Mouse (Mus musculus) adrenal gland, postnatal 36 days (tissue): ENCODE data around the gene Bach1. TPM values are rescaled to one million over a fixed set of nuclear protein-coding genes. Genes with fewer than 3 reads are reported as not detected.

ENCODE experiments used
- DNase-seq, 2 experiments: peaks; one replicate each; pipeline ENCODE4 v3.0.0; 2021; ENCODE audit warnings: mixed read lengths in 1 of 2
- total RNA-seq, 2 experiments: library from RNA; stranded (reverse); gene quantifications; 2 replicates each; pipeline ENCODE4 v1.2.3; 2021

Bach1 gene
- total RNA-seq, 2 experiments from 2014 or later = 18.6 to 31.2 TPM

GRCm38 (mm10) chr16:87712986-87713693 lies 14.4 kb downstream of the Bach1 start:
- DNase-seq = peak; percentile 47 to 53

- DNase-seq = no peak
Observed at GRCm38 (mm10) chr16:87714550-87714949, 15.8 kb downstream of the Bach1 start.

GRCm38 (mm10) chr16:87715221-87715620 lies 16.5 kb downstream of the Bach1 start:
- no peak for DNase-seq

DNA sequence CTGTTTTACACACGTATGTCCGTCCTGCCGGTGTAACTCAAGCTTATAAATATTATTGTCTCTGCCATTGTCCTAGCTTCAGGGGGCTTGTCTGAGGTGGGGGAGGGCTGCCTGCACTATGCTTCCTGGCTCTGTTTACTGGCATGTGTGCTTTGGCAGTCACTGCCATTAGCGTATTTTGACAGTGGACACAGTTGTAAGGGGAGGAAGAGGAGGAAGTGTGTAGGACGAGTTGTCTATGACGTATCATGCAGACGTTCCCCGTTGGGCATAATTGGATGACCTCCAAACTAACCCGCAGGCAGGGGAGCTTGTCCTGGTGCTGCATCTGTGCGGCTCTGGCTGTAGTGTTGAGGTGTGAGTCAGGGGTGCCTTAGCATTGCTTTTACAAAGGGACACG lies 17.5 kb downstream of the Bach1 start:
- DNase-seq = no peak

DNA sequence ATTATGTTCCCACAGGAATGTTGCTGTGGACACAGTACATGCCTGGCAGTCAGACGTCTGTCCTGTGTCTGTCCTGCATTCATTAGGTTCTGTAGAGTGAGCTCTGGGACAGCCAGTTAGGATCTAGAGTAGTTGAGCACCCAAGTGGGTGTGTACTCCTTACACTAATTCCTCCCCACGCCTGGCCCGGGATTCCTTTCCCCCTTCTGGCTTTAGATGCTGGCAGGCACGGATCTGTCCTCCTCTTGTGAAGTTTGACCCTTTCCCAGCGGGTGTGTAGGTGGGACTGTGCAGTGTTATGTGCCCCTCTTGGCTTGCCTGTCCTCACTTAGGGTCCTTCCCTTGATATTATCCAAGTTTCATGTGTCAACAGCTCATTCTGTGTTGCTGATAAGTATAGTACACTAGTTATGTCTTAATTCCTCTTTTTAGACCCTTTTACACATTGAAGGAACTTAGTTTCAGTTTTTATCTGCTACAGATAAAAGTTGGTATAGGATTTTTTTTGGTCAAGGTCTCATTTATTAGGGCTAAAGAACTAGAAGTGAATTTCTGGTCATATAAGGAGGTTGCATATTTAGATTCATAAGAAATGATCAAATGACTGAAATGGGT lies 18.4 kb downstream of the Bach1 start:
- no peak for DNase-seq

GRCm38 (mm10) chr16:87719071-87719470 lies 20.3 kb downstream of the Bach1 start:
- no peak for DNase-seq

DNA sequence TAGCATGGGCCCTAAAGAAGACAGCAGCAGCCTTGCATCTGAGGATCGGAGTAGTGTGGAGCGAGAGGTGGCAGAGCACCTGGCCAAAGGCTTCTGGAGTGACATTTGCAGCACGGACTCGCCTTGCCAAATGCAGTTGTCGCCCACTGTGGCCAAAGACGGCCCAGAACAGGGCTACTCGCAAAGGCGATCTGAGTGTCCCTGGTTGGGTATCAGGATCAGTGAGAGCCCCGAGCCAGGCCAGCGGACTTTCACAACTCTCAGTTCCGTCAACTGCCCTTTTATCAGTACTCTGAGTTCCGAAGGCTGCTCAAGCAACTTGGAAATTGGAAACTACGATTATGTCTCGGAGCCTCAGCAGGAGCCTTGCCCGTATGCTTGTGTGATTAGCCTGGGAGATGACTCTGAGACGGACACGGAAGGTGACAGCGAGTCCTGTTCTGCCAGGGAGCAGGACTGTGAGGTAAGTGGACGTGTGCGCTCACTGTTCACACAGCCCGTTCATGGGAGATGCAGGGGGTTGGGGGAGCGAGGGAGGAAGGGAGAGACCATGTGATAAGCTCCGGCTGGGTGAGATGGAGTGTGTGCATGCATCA lies 21.0 kb downstream of the Bach1 start:
- no peak for DNase-seq

DNA sequence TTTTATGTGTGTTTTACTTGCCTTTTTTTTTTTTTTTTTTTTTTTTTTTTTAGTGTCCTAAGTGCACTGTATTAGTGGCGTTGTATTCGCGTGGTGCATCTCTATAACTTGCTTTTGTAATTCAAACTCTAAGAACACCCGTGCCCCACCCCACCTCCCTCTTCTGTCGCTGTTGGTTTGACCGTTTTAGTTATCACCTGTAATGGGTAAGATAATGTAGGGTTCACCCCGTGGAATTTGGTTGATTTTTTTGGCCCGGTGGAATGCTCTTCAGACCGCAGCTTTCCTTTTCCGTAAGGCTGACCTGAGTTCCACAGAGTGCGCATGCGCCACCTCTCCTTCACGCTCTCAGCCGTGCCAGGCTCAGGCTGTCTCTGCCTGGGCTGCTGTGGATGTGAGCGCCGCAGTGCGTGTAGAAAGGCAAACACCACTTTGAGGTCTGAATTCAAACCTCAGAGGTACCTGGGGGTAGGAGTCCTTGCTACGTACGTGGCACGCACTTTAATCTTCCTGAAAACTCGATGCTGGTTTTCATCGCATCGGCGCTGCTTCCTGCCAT lies 22.2 kb downstream of the Bach1 start:
- DNase-seq = no peak

GRCm38 (mm10) chr16:87722857-87723256 lies 24.1 kb downstream of the Bach1 start:
- DNase-seq = no peak

DNA sequence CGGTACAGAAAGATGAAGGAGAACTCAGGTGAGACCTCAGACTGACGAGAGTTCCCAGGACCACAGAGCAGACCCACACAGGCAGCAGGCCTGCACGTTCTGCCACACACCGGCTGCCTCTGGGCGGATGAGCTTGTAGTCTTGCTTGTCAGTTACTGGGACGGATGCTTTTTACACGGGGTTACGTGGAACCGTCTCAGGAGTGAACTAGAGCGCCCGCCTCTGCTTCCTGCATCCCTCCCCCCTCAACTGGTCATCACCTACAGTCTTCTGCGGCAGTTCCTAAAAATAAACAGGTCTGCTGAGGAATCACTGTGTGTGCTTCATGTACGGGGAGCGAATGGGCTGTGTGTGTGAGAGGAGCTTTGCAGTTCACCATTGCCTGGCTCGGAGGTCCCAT lies 24.7 kb downstream of the Bach1 start:
- no peak for DNase-seq

DNA sequence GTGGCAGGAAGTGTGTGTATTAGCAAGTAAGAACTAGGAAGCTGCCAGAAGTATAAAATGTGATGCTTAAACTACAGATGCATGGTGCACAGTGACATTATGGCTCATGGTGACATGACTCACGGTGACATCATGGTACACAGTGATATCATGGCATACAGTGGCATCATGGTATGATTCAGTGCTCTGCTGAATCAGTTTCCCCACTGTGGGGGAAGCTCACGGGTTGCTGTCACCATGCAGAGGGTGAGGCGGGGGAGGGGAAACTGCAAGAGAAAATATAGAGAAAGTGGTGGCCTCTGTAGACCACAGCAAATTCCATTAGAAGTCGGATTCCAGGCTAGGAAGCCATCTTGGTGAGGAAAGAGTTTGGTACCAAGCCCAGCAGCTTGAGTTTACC lies 26.1 kb downstream of the Bach1 start:
- peak; percentile 21 to 30 for DNase-seq

- DNase-seq = no peak
Observed at GRCm38 (mm10) chr16:87725241-87725640, 26.5 kb downstream of the Bach1 start.

GRCm38 (mm10) chr16:87725963-87726362 lies 27.2 kb downstream of the Bach1 start:
- no peak for DNase-seq

- DNase-seq = no peak
Observed at GRCm38 (mm10) chr16:87726369-87726768, 27.6 kb downstream of the Bach1 start.

GRCm38 (mm10) chr16:87727250-87727649 lies 28.5 kb downstream of the Bach1 start:
- no peak for DNase-seq

DNA sequence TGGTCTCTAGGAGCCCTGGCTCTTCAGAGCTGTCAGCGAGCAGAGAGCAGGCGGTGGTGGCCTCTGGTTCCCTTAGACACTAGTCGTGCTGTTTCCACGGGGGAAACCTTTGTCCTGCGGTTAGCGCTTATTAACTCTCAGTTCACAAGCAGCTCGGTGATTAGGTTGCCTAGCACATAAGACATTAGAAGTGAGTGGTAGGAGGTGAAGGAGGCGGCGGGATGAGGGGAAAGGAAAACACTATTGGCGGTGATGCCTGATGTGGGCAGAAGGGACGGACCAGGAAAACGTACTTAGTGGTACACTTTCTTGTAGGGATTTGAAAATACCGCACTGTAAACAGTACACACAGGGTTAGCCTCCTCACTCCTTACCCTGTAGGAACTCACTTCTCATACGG lies 29.2 kb downstream of the Bach1 start:
- no peak for DNase-seq

GRCm38 (mm10) chr16:87728703-87729102 lies 30.0 kb downstream of the Bach1 start:
- DNase-seq = no peak

GRCm38 (mm10) chr16:87729469-87729868 lies 30.7 kb downstream of the Bach1 start:
- DNase-seq = no peak

- no peak for DNase-seq
Observed at GRCm38 (mm10) chr16:87734868-87735381, 36.2 kb downstream of the Bach1 start.

GRCm38 (mm10) chr16:87736106-87736505 lies 37.4 kb downstream of the Bach1 start:
- no peak for DNase-seq

- DNase-seq = no peak
Observed at GRCm38 (mm10) chr16:87737296-87737695, 38.6 kb downstream of the Bach1 start.

DNA sequence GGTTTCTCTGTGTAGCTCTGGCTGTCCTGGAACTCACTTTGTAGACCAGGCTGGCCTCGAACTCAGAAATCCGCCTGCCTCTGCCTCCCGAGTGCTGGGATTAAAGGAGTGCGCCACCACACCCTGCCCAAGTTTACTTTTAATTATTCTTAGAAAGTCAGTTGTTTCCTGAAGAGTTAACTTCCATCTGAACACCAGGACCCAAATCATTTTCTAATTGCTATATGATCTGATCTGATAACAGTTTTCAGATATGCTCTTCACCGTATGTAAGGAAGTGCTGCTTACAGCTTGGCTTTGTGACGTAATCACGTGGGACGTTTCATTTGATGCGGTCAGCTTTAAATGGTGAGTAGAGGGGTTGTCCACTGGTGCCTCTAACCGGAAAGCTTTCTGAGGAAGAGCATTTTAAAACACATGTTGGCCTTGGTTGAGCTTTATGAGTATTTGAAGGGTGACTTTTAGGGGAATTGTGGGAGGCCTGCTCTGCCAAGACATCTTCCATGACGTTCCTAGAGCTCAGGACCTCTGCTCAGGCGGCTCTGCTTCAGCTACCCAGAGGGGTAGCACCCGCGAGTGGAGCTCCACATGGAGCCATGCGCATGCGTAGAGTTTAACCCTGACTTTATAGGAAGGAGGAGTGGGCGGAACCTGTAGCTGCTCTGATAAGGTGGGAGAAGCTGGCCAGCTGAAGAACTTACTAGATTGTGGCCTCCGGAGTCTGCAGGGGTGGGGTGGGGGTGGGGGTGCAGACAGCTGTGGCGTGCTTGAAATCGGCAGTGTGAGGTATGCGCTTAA lies 39.3 kb downstream of the Bach1 start:
- no peak for DNase-seq
